Mouse (Mus musculus): ENCODE measurements at regions not wholly inside any gene's neighbourhood (a gene's known extent, or its start where the extent isn't known, plus 50 kb on each side); places are given as distances from the start of the nearest gene placed in this dataset.

DNA sequence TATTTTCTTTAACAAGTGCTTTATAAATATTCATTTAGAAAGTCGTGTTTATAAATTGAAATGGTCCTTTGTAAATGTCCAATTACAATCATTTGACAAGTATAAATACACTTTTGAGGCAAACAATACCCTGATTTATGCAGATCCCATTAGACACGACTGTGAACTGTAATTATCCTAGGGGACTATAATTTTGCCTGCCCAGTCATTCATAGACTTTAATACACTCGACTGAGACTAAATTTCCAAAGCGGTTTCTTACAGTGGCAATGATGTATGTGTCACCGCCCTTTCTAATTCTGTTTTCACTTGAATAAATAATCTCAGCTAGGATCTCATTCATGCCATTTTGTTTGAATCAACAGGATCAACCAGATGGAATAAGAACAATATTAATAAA lies 952.7 kb downstream of the Pcdh18 start:
- no peaks in the 10 kb centered on the region for H3K9me3 ChIP-seq (ENCODE audit: control insufficient read depth)
- no peak overlapping the region for H3K9ac ChIP-seq (ENCODE audit: low read depth, low read length)
- H3K4me2 ChIP-seq (replicated peaks; ENCODE audit: low read depth): no peak overlapping the region
- no peak overlapping the region for H3K27ac ChIP-seq (ENCODE audit: low read depth, low read length)
- 75% methylated on average over 5 of the region's 5 CpGs for WGBS
- no peaks in the 10 kb centered on the region for H3K4me1 ChIP-seq (replicated peaks; ENCODE audit: control insufficient read depth, insufficient read depth, low read length)
- no peak overlapping the region for H3K4me3 ChIP-seq (ENCODE audit: low read depth, low read length)
- no peaks in the 10 kb centered on the region for H3K36me3 ChIP-seq (ENCODE audit: control insufficient read depth, insufficient read depth)
- no peak for TF ChIP-seq CTCF (IDR thresholded peaks at IDR 0.05; ENCODE audit: low read depth)
- no peaks in the 10 kb centered on the region for H3K27me3 ChIP-seq (replicated peaks; ENCODE audit: control insufficient read depth, insufficient read depth, low read length)
- no peak for ATAC-seq

DNA sequence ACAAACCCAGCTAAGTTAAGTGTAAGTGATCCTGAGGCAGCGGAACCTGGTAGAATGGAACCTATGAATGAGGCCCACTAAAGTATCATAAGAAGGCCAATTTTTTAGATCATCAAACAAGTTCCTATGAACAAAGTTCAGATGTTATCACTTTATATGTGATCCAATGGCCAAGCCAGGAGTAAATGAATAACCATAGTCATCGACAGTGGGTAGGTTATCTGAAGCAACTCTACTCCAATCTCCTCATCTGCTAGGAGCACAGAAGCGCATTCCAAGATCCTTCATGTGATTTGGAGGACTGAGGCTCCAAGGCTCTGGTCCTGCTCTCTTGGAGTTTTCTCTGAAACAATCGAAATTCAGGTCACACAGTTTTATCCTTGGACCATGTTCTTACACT lies 985.4 kb downstream of the Pcdh18 start:
- ATAC-seq: no peak
- Histone ChIP-seq H3K9ac (ENCODE audit: low read depth, low read length) (no peak overlapping the region), H3K27me3 (replicated peaks; ENCODE audit: control insufficient read depth, insufficient read depth, low read length) (no peaks in the 10 kb centered on the region), H3K4me3 (ENCODE audit: low read depth, low read length) (no peak overlapping the region), H3K36me3 (ENCODE audit: control insufficient read depth, insufficient read depth) (no peaks in the 10 kb centered on the region), H3K4me2 (replicated peaks; ENCODE audit: low read depth) (no peak overlapping the region), H3K27ac (ENCODE audit: low read depth, low read length) (no peak overlapping the region), H3K4me1 (replicated peaks; ENCODE audit: control insufficient read depth, insufficient read depth, low read length) (no peaks in the 10 kb centered on the region), H3K9me3 (ENCODE audit: control insufficient read depth) (no peaks in the 10 kb centered on the region)
- no peak for TF ChIP-seq CTCF (IDR thresholded peaks at IDR 0.05; ENCODE audit: low read depth)
- 56% methylated on average over 4 of the region's 4 CpGs for WGBS
